Mouse (Mus musculus) G1E (cell line): ENCODE measurements around the gene Tmem94. TPM values are rescaled to one million over a fixed set of nuclear protein-coding genes. Genes with fewer than 3 reads are reported as not detected.

ENCODE experiments used
- ATAC-seq: 2 replicates; pipeline ENCODE4 v1.8.0; 2016; ENCODE audit warnings: mild to moderate bottlenecking; ENCODE audit not compliant: insufficient number of reproducible peaks, poor library complexity, low FRiP score, severe bottlenecking; ENCODE audit errors: extremely low read depth
- DNase-seq: peaks from one replicate; pipeline ENCODE4 v3.0.0; 2012; ENCODE audit warnings: low spot score
- H3K27me3 ChIP-seq: 2 replicates; pipeline ENCODE4 v1.6.1; 2012; ENCODE audit warnings: mild to moderate bottlenecking, low read length, inconsistent platforms; ENCODE audit not compliant: insufficient read depth
- H3K36me3 ChIP-seq: replicated peaks from 2 replicates; pipeline ENCODE3; 2012; ENCODE audit warnings: mild to moderate bottlenecking, inconsistent platforms
- H3K4me1 ChIP-seq: 2 replicates; pipeline ENCODE4 v1.6.1; 2012; ENCODE audit warnings: low read depth, low read length, inconsistent platforms, mixed read lengths; ENCODE audit not compliant: insufficient read depth
- H3K4me3 ChIP-seq: 2 replicates; pipeline ENCODE4 v1.5.1; 2012; ENCODE audit warnings: low read depth, mild to moderate bottlenecking, inconsistent platforms, low read length, moderate library complexity, mixed read lengths
- H3K9me3 ChIP-seq: replicated peaks from 2 replicates; pipeline ENCODE4 v1.6.1; 2012; ENCODE audit warnings: inconsistent platforms
- CTCF ChIP-seq: IDR thresholded peaks from 2 replicates; pipeline ENCODE4 v1.5.1; 2012; ENCODE audit warnings: low read depth, low read length, inconsistent platforms, mixed read lengths
- GATA1 ChIP-seq: IDR thresholded peaks from 2 replicates; pipeline ENCODE4 v1.6.1; 2012; ENCODE audit warnings: borderline replicate concordance, low read length, inconsistent platforms, mixed read lengths
- GATA2 ChIP-seq: IDR thresholded peaks from 2 replicates; pipeline ENCODE4 v1.6.1; 2012; ENCODE audit warnings: low read depth, low read length, inconsistent platforms, borderline replicate concordance
- POLR2AphosphoS5 ChIP-seq: IDR thresholded peaks from 2 replicates; pipeline ENCODE4 v1.6.1; 2012; ENCODE audit warnings: low read depth, low read length, inconsistent platforms; ENCODE audit not compliant: insufficient replicate concordance
- TAL1 ChIP-seq: conservative IDR thresholded peaks from 2 replicates; pipeline ENCODE4 v1.6.1; 2012; ENCODE audit warnings: low read depth, low read length, inconsistent platforms, mixed read lengths
- polyA plus RNA-seq: library from polyadenylated mRNA; stranded (reverse); fragments of >175 nt; gene quantifications from 2 replicates; pipeline ENCODE4 v1.2.3, GENCODE M21; 2012
- total RNA-seq, 2 experiments: library from RNA; stranded (forward) in 1 of 2; stranded (reverse) in 1 of 2; fragments of 200-1000 nt in 1 of 2; fragments of >200 nt in 1 of 2; fragmentation: Nextera tagmentation in 1 of 2; gene quantifications; 2 replicates each; pipeline ENCODE4 v1.2.3; 2014 to 2017

The Tmem94 gene
- total and polyA plus RNA-seq, 3 experiments, result 18.1 to 67.9 (median 53.1) TPM

GRCm38 (mm10) chr11:115841961-115842550, 76.8 kb downstream of the Tmem94 start:
- peak overlapping the region; percentile 59; the same call in 1 of the 2 replicates for H3K4me3 ChIP-seq
- H3K27me3 ChIP-seq, result no peaks in the 10 kb centered on the region
- H3K9me3 ChIP-seq, result no peaks in the 10 kb centered on the region
- peaks cover 54% of the 10 kb centered on the region for H3K36me3 ChIP-seq
- ATAC-seq (peak; percentile 87), DNase-seq (peak; percentile 83)
- TF ChIP-seq TAL1 (peak; percentile 46), GATA2 (no peak)
- H3K4me1 ChIP-seq, result peaks cover 69% of the 10 kb centered on the region

- ATAC-seq, result no peak
- H3K27me3 ChIP-seq, result no peaks in the 10 kb centered on the region
- H3K36me3 ChIP-seq, result peaks cover 57% of the 10 kb centered on the region
- TF ChIP-seq GATA1, result no peak
- peaks cover 57% of the 10 kb centered on the region for H3K4me1 ChIP-seq
- H3K4me3 ChIP-seq, result peak overlapping the region; percentile 25; the same call in 1 of the 2 replicates
- DNase-seq, result no peak
- H3K9me3 ChIP-seq, result no peaks in the 10 kb centered on the region
These were observed 78.1 kb downstream of the Tmem94 start for GRCm38 (mm10) chr11:115843141-115843890.

- H3K36me3 ChIP-seq, result peaks cover 60% of the 10 kb centered on the region
- ATAC-seq (no peak), DNase-seq (no peak)
- peaks cover 51% of the 10 kb centered on the region for H3K4me1 ChIP-seq
- no peak for TF ChIP-seq CTCF
- TF ChIP-seq GATA1, result no peak
- no peak for TF ChIP-seq TAL1
- no peak for TF ChIP-seq GATA2
- no peak for TF ChIP-seq POLR2AphosphoS5
- no peak overlapping the region for H3K4me3 ChIP-seq
- H3K9me3 ChIP-seq, result no peaks in the 10 kb centered on the region
- no peaks in the 10 kb centered on the region for H3K27me3 ChIP-seq
These were observed 78.6 kb downstream of the Tmem94 start for GRCm38 (mm10) chr11:115843891-115844239.

- Histone ChIP-seq H3K27me3 (no peaks in the 10 kb centered on the region), H3K4me1 (peaks cover 48% of the 10 kb centered on the region), H3K36me3 (peaks cover 64% of the 10 kb centered on the region), H3K9me3 (no peaks in the 10 kb centered on the region), H3K4me3 (no peak overlapping the region)
- no peak for DNase-seq
- no peak for ATAC-seq
- no peak for TF ChIP-seq POLR2AphosphoS5
- TF ChIP-seq TAL1, result no peak
- no peak for TF ChIP-seq GATA1
- TF ChIP-seq GATA2, result no peak
- no peak for TF ChIP-seq CTCF
These were observed 79.0 kb downstream of the Tmem94 start for GRCm38 (mm10) chr11:115844240-115844639.

GRCm38 (mm10) chr11:115845819-115846218, 80.6 kb downstream of the Tmem94 start:
- H3K27me3 ChIP-seq, result no peaks in the 10 kb centered on the region
- no peak overlapping the region for H3K4me3 ChIP-seq
- no peak for ATAC-seq
- H3K36me3 ChIP-seq, result peaks cover 71% of the 10 kb centered on the region
- TF ChIP-seq CTCF (no peak), POLR2AphosphoS5 (no peak), GATA1 (no peak), TAL1 (no peak), GATA2 (no peak)
- peaks cover 37% of the 10 kb centered on the region for H3K4me1 ChIP-seq
- DNase-seq, result no peak
- H3K9me3 ChIP-seq, result no peaks in the 10 kb centered on the region

Other genes starting within 250 kb of the Tmem94 start
- 491 and 596 TPM in 2 replicates for gene Sumo2, start 229.2 kb upstream of the Tmem94 start, total RNA-seq (2014; fragmentation: Nextera tagmentation)
- gene Sumo2, start 229.2 kb upstream of the Tmem94 start, total RNA-seq (2017), result 642 and 699 TPM in 2 replicates
- gene Sumo2, start 229.2 kb upstream of the Tmem94 start, polyA plus RNA-seq, result 393 and 421 TPM in 2 replicates
- gene Nup85, start 201.0 kb upstream of the Tmem94 start, total RNA-seq (2014; fragmentation: Nextera tagmentation), result 78.5 and 87.7 TPM in 2 replicates
- gene Nup85, start 201.0 kb upstream of the Tmem94 start, total RNA-seq (2017), result 166 and 172 TPM in 2 replicates
- gene Nup85, start 201.0 kb upstream of the Tmem94 start, polyA plus RNA-seq, result 28.2 and 57.5 TPM in 2 replicates
- gene Mrps7, start 161.5 kb upstream of the Tmem94 start, total RNA-seq (2014; fragmentation: Nextera tagmentation), result 34.3 and 41.0 TPM in 2 replicates
- 52.8 and 53.5 TPM in 2 replicates for gene Mrps7, start 161.5 kb upstream of the Tmem94 start, total RNA-seq (2017)
- gene Mrps7, start 161.5 kb upstream of the Tmem94 start, polyA plus RNA-seq, result 61.1 and 68.7 TPM in 2 replicates
- gene Gga3, start 161.4 kb upstream of the Tmem94 start, total RNA-seq (2014; fragmentation: Nextera tagmentation), result 58.5 and 95.5 TPM in 2 replicates
- 13.7 and 22.7 TPM in 2 replicates for gene Gga3, start 161.4 kb upstream of the Tmem94 start, total RNA-seq (2017)
- gene Gga3, start 161.4 kb upstream of the Tmem94 start, polyA plus RNA-seq, result 102 and 144 TPM in 2 replicates
- 43.6 and 59.8 TPM in 2 replicates for gene Mif4gd, start 152.5 kb upstream of the Tmem94 start, total RNA-seq (2014; fragmentation: Nextera tagmentation)
- 49.9 and 59.4 TPM in 2 replicates for gene Mif4gd, start 152.5 kb upstream of the Tmem94 start, total RNA-seq (2017)
- 24.3 and 32.4 TPM in 2 replicates for gene Mif4gd, start 152.5 kb upstream of the Tmem94 start, polyA plus RNA-seq
- gene Slc25a19, start 137.1 kb upstream of the Tmem94 start, total RNA-seq (2014; fragmentation: Nextera tagmentation), result 19.9 and 37.8 TPM in 2 replicates
- gene Slc25a19, start 137.1 kb upstream of the Tmem94 start, total RNA-seq (2017), result 21.5 and 22.3 TPM in 2 replicates
- 24.2 and 26.0 TPM in 2 replicates for gene Slc25a19, start 137.1 kb upstream of the Tmem94 start, polyA plus RNA-seq
- gene Grb2, start 56.8 kb upstream of the Tmem94 start, total RNA-seq (2014; fragmentation: Nextera tagmentation), result 224 and 234 TPM in 2 replicates
- gene Grb2, start 56.8 kb upstream of the Tmem94 start, total RNA-seq (2017), result 58.3 and 119 TPM in 2 replicates
- 209 and 240 TPM in 2 replicates for gene Grb2, start 56.8 kb upstream of the Tmem94 start, polyA plus RNA-seq
- gene Caskin2, start 48.2 kb downstream of the Tmem94 start, total RNA-seq (2014; fragmentation: Nextera tagmentation), result not detected in 2 replicates
- gene Caskin2, start 48.2 kb downstream of the Tmem94 start, total RNA-seq (2017), result 0.17 and 0.33 TPM in 2 replicates
- gene Caskin2, start 48.2 kb downstream of the Tmem94 start, polyA plus RNA-seq, result 0.02 and 0.04 TPM in 2 replicates
- 6.2 and 6.6 TPM in 2 replicates for gene Tsen54, start 49.3 kb downstream of the Tmem94 start, total RNA-seq (2014; fragmentation: Nextera tagmentation)
- 16.8 and 18.7 TPM in 2 replicates for gene Tsen54, start 49.3 kb downstream of the Tmem94 start, total RNA-seq (2017)
- 33.0 and 37.5 TPM in 2 replicates for gene Tsen54, start 49.3 kb downstream of the Tmem94 start, polyA plus RNA-seq
- gene Llgl2, start 58.6 kb downstream of the Tmem94 start, total RNA-seq (2014; fragmentation: Nextera tagmentation), result 9.3 and 10.2 TPM in 2 replicates
- 8.0 and 10.5 TPM in 2 replicates for gene Llgl2, start 58.6 kb downstream of the Tmem94 start, total RNA-seq (2017)
- gene Llgl2, start 58.6 kb downstream of the Tmem94 start, polyA plus RNA-seq, result 18.1 and 22.5 TPM in 2 replicates
- gene Myo15b, start 93.0 kb downstream of the Tmem94 start, total RNA-seq (2014; fragmentation: Nextera tagmentation), result 1.1 TPM in 1 of 2 replicates, not detected in the other
- 0.16 and 0.17 TPM in 2 replicates for gene Myo15b, start 93.0 kb downstream of the Tmem94 start, total RNA-seq (2017)
- gene Myo15b, start 93.0 kb downstream of the Tmem94 start, polyA plus RNA-seq, result 0.33 and 0.35 TPM in 2 replicates
- gene Smim5, start 134.5 kb downstream of the Tmem94 start, total RNA-seq (2014; fragmentation: Nextera tagmentation), result 8.0 and 14.7 TPM in 2 replicates
- 30.0 and 38.1 TPM in 2 replicates for gene Smim5, start 134.5 kb downstream of the Tmem94 start, total RNA-seq (2017)
- 10.0 and 11.7 TPM in 2 replicates for gene Smim5, start 134.5 kb downstream of the Tmem94 start, polyA plus RNA-seq
- gene Smim6, start 146.6 kb downstream of the Tmem94 start, total RNA-seq (2014; fragmentation: Nextera tagmentation), result 2.4 TPM in 1 of 2 replicates, not detected in the other
- 0.23 TPM in 1 of 2 replicates, not detected in the other for gene Smim6, start 146.6 kb downstream of the Tmem94 start, total RNA-seq (2017)
- not detected in 2 replicates for gene Smim6, start 146.6 kb downstream of the Tmem94 start, polyA plus RNA-seq
- gene Sap30bp, start 167.8 kb downstream of the Tmem94 start, total RNA-seq (2014; fragmentation: Nextera tagmentation), result 28.7 and 30.8 TPM in 2 replicates
- gene Sap30bp, start 167.8 kb downstream of the Tmem94 start, total RNA-seq (2017), result 110 and 131 TPM in 2 replicates
- gene Sap30bp, start 167.8 kb downstream of the Tmem94 start, polyA plus RNA-seq, result 23.4 and 27.8 TPM in 2 replicates
- gene Recql5, start 168.0 kb downstream of the Tmem94 start, total RNA-seq (2014; fragmentation: Nextera tagmentation), result 17.4 and 24.9 TPM in 2 replicates
- gene Recql5, start 168.0 kb downstream of the Tmem94 start, total RNA-seq (2017), result 16.0 and 23.6 TPM in 2 replicates
- 17.3 and 17.4 TPM in 2 replicates for gene Recql5, start 168.0 kb downstream of the Tmem94 start, polyA plus RNA-seq
- gene Itgb4, start 209.3 kb downstream of the Tmem94 start, total RNA-seq (2014; fragmentation: Nextera tagmentation), result not detected in 2 replicates
- gene Itgb4, start 209.3 kb downstream of the Tmem94 start, total RNA-seq (2017), result 0.05 and 0.06 TPM in 2 replicates
- 0.13 and 0.17 TPM in 2 replicates for gene Itgb4, start 209.3 kb downstream of the Tmem94 start, polyA plus RNA-seq
- 15.4 and 22.0 TPM in 2 replicates for gene Galk1, start 247.3 kb downstream of the Tmem94 start, total RNA-seq (2014; fragmentation: Nextera tagmentation)
- 54.5 and 69.9 TPM in 2 replicates for gene Galk1, start 247.3 kb downstream of the Tmem94 start, total RNA-seq (2017)
- gene Galk1, start 247.3 kb downstream of the Tmem94 start, polyA plus RNA-seq, result 148 and 177 TPM in 2 replicates